Mouse (Mus musculus) hindbrain, postnatal 0 days (tissue): ENCODE results near the gene Ddx23. TPM values are rescaled to one million over a fixed set of nuclear protein-coding genes. Genes with fewer than 3 reads are reported as not detected.
A peak's percentile ranks its signal among the peaks of the same experiment; 100 is the strongest.

Experiments used
- ATAC-seq: fragments of 200-750 bp; cut with Nextera tagmentation; 2 replicates; pipeline ENCODE4 v1.8.0; 2017; ENCODE audit warnings: mild to moderate bottlenecking, moderate TSS enrichment, moderate library complexity
- DNase-seq: peaks from one replicate; pipeline ENCODE4 v3.0.0-alpha.2; 2015; ENCODE audit warnings: low spot score
- H3K27ac ChIP-seq: fragments of 300-500 bp; sonication (generic); 2 replicates; pipeline ENCODE4 v1.5.1; 2014; ENCODE audit warnings: mild to moderate bottlenecking
- H3K27me3 ChIP-seq: fragments of 300-500 bp; sonication (generic); 2 replicates; pipeline ENCODE4 v1.6.1; 2014; ENCODE audit warnings: low read length, mixed read lengths; ENCODE audit not compliant: insufficient read depth
- H3K36me3 ChIP-seq: fragments of 300-500 bp; sonication (generic); 2 replicates; pipeline ENCODE4 v1.6.1; 2014; ENCODE audit warnings: low read length, mixed read lengths; ENCODE audit not compliant: insufficient read depth
- H3K4me1 ChIP-seq: fragments of 300-500 bp; sonication (generic); 2 replicates; pipeline ENCODE4 v1.6.1; 2014; ENCODE audit warnings: antibody characterized with exemption, low read length, mixed read lengths; ENCODE audit not compliant: insufficient read depth
- H3K4me2 ChIP-seq: fragments of 300-500 bp; sonication (generic); 2 replicates; pipeline ENCODE4 v1.6.1; 2014; ENCODE audit warnings: low read depth, mild to moderate bottlenecking, low read length, moderate library complexity, mixed read lengths
- H3K4me3 ChIP-seq: fragments of 300-500 bp; sonication (generic); 2 replicates; pipeline ENCODE4 v1.5.1; 2014; ENCODE audit warnings: low read length
- H3K9ac ChIP-seq: fragments of 300-500 bp; sonication (generic); replicated peaks from 2 replicates; pipeline ENCODE4 v1.6.1; 2014; ENCODE audit warnings: mild to moderate bottlenecking, low read length, moderate library complexity, mixed read lengths
- H3K9me3 ChIP-seq: fragments of 300-500 bp; sonication (generic); 2 replicates; pipeline ENCODE4 v1.6.1; 2016; ENCODE audit warnings: low read length, mixed read lengths
- CTCF ChIP-seq: IDR thresholded peaks from 2 replicates; pipeline ENCODE4 v1.5.1; 2016; ENCODE audit warnings: antibody characterized with exemption, control low read depth, low read depth
- WGBS: fragments of 180-500 bp; shearing (Covaris S2); extraction: QIAGEN DNeasy Blood & Tissue Kit; methylation state at CpG from one replicate; pipeline ENCODE4 v1.1.7; 2014; 5-methylcytosine and 5-hydroxymethylcytosine counted together
- polyA plus RNA-seq: library from polyadenylated mRNA; unstranded; fragments of >200 nt; fragmentation: Nextera tagmentation; extraction: Ambion mirVana; gene quantifications from 2 replicates; pipeline ENCODE4 v1.2.1, GENCODE M21; 2015
- total RNA-seq: library from RNA; depleted of rRNA; stranded (reverse); fragments of >200 nt; gene quantifications from 2 replicates; pipeline ENCODE4 v1.2.3, GENCODE M21; 2014; rRNA removed

The Ddx23 gene
- total and polyA plus RNA-seq, 2 experiments from 2014 or later = 20.1 to 52.9 TPM

- Histone ChIP-seq H3K27me3 (no peaks in the 10 kb centered on the region), H3K9me3 (no peaks in the 10 kb centered on the region), H3K27ac (no peak overlapping the region), H3K9ac (no peak overlapping the region), H3K36me3 (peaks cover 16% of the 10 kb centered on the region), H3K4me1 (peaks cover 9% of the 10 kb centered on the region), H3K4me2 (no peak overlapping the region), H3K4me3 (no peak overlapping the region)
- WGBS = 92% methylated on average over 24 of the region's 24 CpGs
- no peak for ATAC-seq
- DNase-seq = no peak
- no peak for TF ChIP-seq CTCF
Observed at GRCm38 (mm10) chr15:98604041-98604575, 58.6 kb downstream of the Ddx23 start.

GRCm38 (mm10) chr15:98602921-98603458 lies 59.7 kb downstream of the Ddx23 start:
- no peak overlapping the region for H3K4me3 ChIP-seq
- H3K4me2 ChIP-seq = peak overlapping the region; percentile 11; the same call in 1 of the 2 replicates
- H3K27me3 ChIP-seq = no peaks in the 10 kb centered on the region
- DNase-seq (no peak), ATAC-seq (no peak)
- no peaks in the 10 kb centered on the region for H3K9me3 ChIP-seq
- no peak for TF ChIP-seq CTCF
- peaks cover 6% of the 10 kb centered on the region for H3K4me1 ChIP-seq
- peak overlapping the region; percentile 15; the same call in 1 of the 2 replicates for H3K9ac ChIP-seq
- WGBS = 53% methylated on average over 4 of the region's 4 CpGs
- H3K27ac ChIP-seq = no peak overlapping the region
- H3K36me3 ChIP-seq = peaks cover 20% of the 10 kb centered on the region

DNA sequence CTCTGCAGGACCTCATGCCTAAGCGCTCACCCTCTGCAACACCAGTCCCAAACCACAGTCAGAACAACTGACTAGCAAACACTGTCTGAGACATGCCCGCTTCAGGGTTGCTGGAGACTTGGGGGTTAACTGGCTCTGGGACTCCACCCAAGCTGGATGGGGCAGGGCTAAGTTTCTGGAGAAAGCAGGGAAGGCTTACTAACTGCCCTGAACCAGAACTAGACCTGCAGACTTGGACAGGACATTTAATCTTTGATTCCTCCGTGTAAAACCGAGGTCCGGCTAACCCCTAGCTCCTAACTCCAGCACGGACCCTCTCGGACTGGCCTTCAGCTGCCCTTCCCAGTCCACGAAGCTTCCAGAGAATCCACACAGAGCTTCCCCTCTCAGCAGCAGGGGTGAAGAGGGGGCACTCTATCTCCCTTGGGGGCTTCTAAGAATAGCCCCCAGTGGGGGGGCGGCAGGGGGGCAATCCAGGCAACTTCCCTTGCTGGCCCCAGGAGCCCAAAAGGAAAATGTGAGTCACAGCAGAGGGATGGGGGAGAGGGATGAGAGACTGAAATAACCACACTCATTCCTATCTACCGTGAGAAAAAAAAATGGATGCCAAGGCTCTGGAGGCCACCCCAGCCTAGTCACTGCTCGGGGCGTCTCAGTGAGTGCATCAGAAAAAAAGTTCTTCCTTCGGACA lies 60.4 kb downstream of the Ddx23 start:
- Histone ChIP-seq H3K27me3 (no peaks in the 10 kb centered on the region), H3K9me3 (no peaks in the 10 kb centered on the region), H3K4me3 (no peak overlapping the region), H3K4me1 (0 out of 2 replicates have a peak, but pooled peaks cover under 1% of the 10 kb centered on the region), H3K4me2 (peak overlapping the region; percentile 11; the same call in 1 of the 2 replicates), H3K9ac (peak overlapping the region; percentile 15; the same call in 1 of the 2 replicates), H3K27ac (no peak overlapping the region), H3K36me3 (peaks cover 27% of the 10 kb centered on the region)
- ATAC-seq = no peak
- 58% methylated on average over 13 of the region's 13 CpGs for WGBS
- no peak for DNase-seq
- no peak for TF ChIP-seq CTCF

- ATAC-seq (no peak), DNase-seq (no peak)
- H3K9me3 ChIP-seq = no peaks in the 10 kb centered on the region
- H3K9ac ChIP-seq = 0 out of 2 replicates have a peak overlapping the region, but pooled peaks have one; percentile 15
- H3K4me2 ChIP-seq = no peak overlapping the region
- no peak overlapping the region for H3K4me3 ChIP-seq
- 71% methylated on average over 7 of the region's 7 CpGs for WGBS
- no peaks in the 10 kb centered on the region for H3K27me3 ChIP-seq
- no peak for TF ChIP-seq CTCF
- H3K4me1 ChIP-seq = no peaks in the 10 kb centered on the region
- H3K36me3 ChIP-seq = peaks cover 32% of the 10 kb centered on the region
- H3K27ac ChIP-seq = no peak overlapping the region
Observed at GRCm38 (mm10) chr15:98601832-98602190, 60.9 kb downstream of the Ddx23 start.

- Histone ChIP-seq H3K27ac (no peak overlapping the region), H3K4me1 (no peaks in the 10 kb centered on the region), H3K9me3 (no peaks in the 10 kb centered on the region), H3K4me2 (no peak overlapping the region), H3K4me3 (no peak overlapping the region), H3K36me3 (peaks cover 48% of the 10 kb centered on the region), H3K27me3 (no peaks in the 10 kb centered on the region), H3K9ac (no peak overlapping the region)
- no peak for DNase-seq
- ATAC-seq = no peak
- 77% methylated on average over 12 of the region's 12 CpGs for WGBS
- TF ChIP-seq CTCF = no peak
Observed at GRCm38 (mm10) chr15:98600036-98600709, 62.5 kb downstream of the Ddx23 start.

DNA sequence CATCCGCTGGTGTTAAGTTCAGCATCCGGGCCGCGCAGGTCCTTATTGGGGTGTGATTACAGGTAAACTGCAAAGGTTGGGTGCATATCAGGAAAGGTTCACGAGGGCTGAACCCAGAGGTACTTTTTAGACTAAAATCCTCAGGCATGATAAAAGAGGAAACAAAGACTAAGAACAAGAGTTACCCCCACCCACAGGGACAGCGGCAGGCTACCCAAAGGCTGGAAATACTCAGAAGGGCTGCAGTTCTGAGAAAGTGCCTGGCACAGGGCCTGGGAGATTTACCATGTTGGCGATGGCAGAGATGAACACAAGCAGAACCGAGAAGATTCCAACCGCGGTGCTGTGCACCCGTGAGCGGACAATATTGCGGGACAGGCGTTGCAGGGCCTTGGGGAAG lies 66.1 kb downstream of the Ddx23 start:
- H3K36me3 ChIP-seq = peaks cover 73% of the 10 kb centered on the region

More for the DNA sequence above, 66.1 kb downstream of the Ddx23 start:
- TF ChIP-seq CTCF = no peak
- DNase-seq = no peak
- no peak overlapping the region for H3K4me3 ChIP-seq
- no peak overlapping the region for H3K27ac ChIP-seq
- WGBS = 91% methylated on average over 14 of the region's 14 CpGs
- no peaks in the 10 kb centered on the region for H3K4me1 ChIP-seq
- no peak overlapping the region for H3K9ac ChIP-seq
- no peaks in the 10 kb centered on the region for H3K9me3 ChIP-seq
- H3K4me2 ChIP-seq = no peak overlapping the region
- ATAC-seq = no peak
- H3K27me3 ChIP-seq = no peaks in the 10 kb centered on the region

Other genes starting within 250 kb of the Ddx23 start
- gene Olfr282, start 231.7 kb downstream of the Ddx23 start, total RNA-seq = not detected in 2 replicates
- not detected in 2 replicates for gene Olfr282, start 231.7 kb downstream of the Ddx23 start, polyA plus RNA-seq
- gene Olfr281, start 210.3 kb downstream of the Ddx23 start, total RNA-seq = not detected in 2 replicates
- gene Olfr281, start 210.3 kb downstream of the Ddx23 start, polyA plus RNA-seq = not detected in 2 replicates
- not detected in 2 replicates for gene OR5BS1P, start 193.0 kb downstream of the Ddx23 start, total RNA-seq
- not detected in 2 replicates for gene OR5BS1P, start 193.0 kb downstream of the Ddx23 start, polyA plus RNA-seq
- gene Lalba, start 180.2 kb downstream of the Ddx23 start, total RNA-seq = not detected in 2 replicates
- not detected in 2 replicates for gene Lalba, start 180.2 kb downstream of the Ddx23 start, polyA plus RNA-seq
- gene Olfr279, start 170.5 kb downstream of the Ddx23 start, total RNA-seq = not detected in 2 replicates
- not detected in 2 replicates for gene Olfr279, start 170.5 kb downstream of the Ddx23 start, polyA plus RNA-seq
- gene Kansl2, start 128.6 kb downstream of the Ddx23 start, total RNA-seq = 53.3 and 69.6 TPM in 2 replicates
- gene Kansl2, start 128.6 kb downstream of the Ddx23 start, polyA plus RNA-seq = 95.1 and 96.8 TPM in 2 replicates
- gene Ccnt1, start 92.0 kb downstream of the Ddx23 start, total RNA-seq = 31.2 and 42.4 TPM in 2 replicates
- gene Ccnt1, start 92.0 kb downstream of the Ddx23 start, polyA plus RNA-seq = 42.7 and 42.9 TPM in 2 replicates
- gene 4930415O20Rik, start 91.9 kb downstream of the Ddx23 start, total RNA-seq = not detected in 2 replicates
- not detected in 2 replicates for gene 4930415O20Rik, start 91.9 kb downstream of the Ddx23 start, polyA plus RNA-seq
- 35.1 and 43.2 TPM in 2 replicates for gene Adcy6, start 52.8 kb downstream of the Ddx23 start, total RNA-seq
- gene Adcy6, start 52.8 kb downstream of the Ddx23 start, polyA plus RNA-seq = 5.8 and 6.2 TPM in 2 replicates
- gene Cacnb3, start 32.1 kb downstream of the Ddx23 start, total RNA-seq = 166 and 183 TPM in 2 replicates
- gene Cacnb3, start 32.1 kb downstream of the Ddx23 start, polyA plus RNA-seq = 75.0 and 83.1 TPM in 2 replicates
- gene Rnd1, start 14.6 kb upstream of the Ddx23 start, total RNA-seq = 22.3 and 26.7 TPM in 2 replicates
- 16.2 and 16.3 TPM in 2 replicates for gene Rnd1, start 14.6 kb upstream of the Ddx23 start, polyA plus RNA-seq
- gene Ccdc65, start 45.3 kb upstream of the Ddx23 start, total RNA-seq = 2.6 and 3.7 TPM in 2 replicates
- gene Ccdc65, start 45.3 kb upstream of the Ddx23 start, polyA plus RNA-seq = 7.7 and 10.4 TPM in 2 replicates
- gene Fkbp11, start 65.3 kb upstream of the Ddx23 start, total RNA-seq = 6.4 and 10.6 TPM in 2 replicates
- 5.0 and 6.6 TPM in 2 replicates for gene Fkbp11, start 65.3 kb upstream of the Ddx23 start, polyA plus RNA-seq
- 127 TPM in 2 replicates for gene Arf3, start 100.3 kb upstream of the Ddx23 start, total RNA-seq
- 80.7 and 92.9 TPM in 2 replicates for gene Arf3, start 100.3 kb upstream of the Ddx23 start, polyA plus RNA-seq
- 1.4 and 4.5 TPM in 2 replicates for gene Wnt10b, start 115.3 kb upstream of the Ddx23 start, total RNA-seq
- 0.29 TPM in 1 of 2 replicates, not detected in the other for gene Wnt10b, start 115.3 kb upstream of the Ddx23 start, polyA plus RNA-seq
- 0.05 TPM in 1 of 2 replicates, not detected in the other for gene Wnt1, start 127.0 kb upstream of the Ddx23 start, total RNA-seq
- 0.52 and 0.59 TPM in 2 replicates for gene Wnt1, start 127.0 kb upstream of the Ddx23 start, polyA plus RNA-seq
- gene Ddn, start 146.6 kb upstream of the Ddx23 start, total RNA-seq = 2.7 and 6.5 TPM in 2 replicates
- gene Ddn, start 146.6 kb upstream of the Ddx23 start, polyA plus RNA-seq = 0.45 and 0.64 TPM in 2 replicates
- gene Prkag1, start 168.6 kb upstream of the Ddx23 start, total RNA-seq = 62.4 and 99.4 TPM in 2 replicates
- 61.1 and 62.3 TPM in 2 replicates for gene Prkag1, start 168.6 kb upstream of the Ddx23 start, polyA plus RNA-seq
- 27.7 and 37.8 TPM in 2 replicates for gene Kmt2d, start 208.3 kb upstream of the Ddx23 start, total RNA-seq
- gene Kmt2d, start 208.3 kb upstream of the Ddx23 start, polyA plus RNA-seq = 7.4 and 7.6 TPM in 2 replicates
- 5.8 and 10.2 TPM in 2 replicates for gene Rhebl1, start 231.6 kb upstream of the Ddx23 start, total RNA-seq
- 25.7 and 26.7 TPM in 2 replicates for gene Rhebl1, start 231.6 kb upstream of the Ddx23 start, polyA plus RNA-seq
- gene Dhh, start 235.6 kb upstream of the Ddx23 start, total RNA-seq = 0.29 and 0.68 TPM in 2 replicates
- 0.85 and 1.0 TPM in 2 replicates for gene Dhh, start 235.6 kb upstream of the Ddx23 start, polyA plus RNA-seq